Mouse (Mus musculus) liver, postnatal 0 days (tissue): ENCODE data around the gene Ctss. TPM values are rescaled to one million over a fixed set of nuclear protein-coding genes. Genes with fewer than 3 reads are reported as not detected.

Source experiments
- ATAC-seq: fragments of 200-750 bp; cut with Nextera tagmentation; 2 replicates; pipeline ENCODE4 v1.8.0; 2017; ENCODE audit warnings: mild to moderate bottlenecking, moderate library complexity
- DNase-seq: peaks from one replicate; pipeline ENCODE4 v3.0.0-alpha.2; 2016
- H3K27ac ChIP-seq: fragments of 300-500 bp; sonication (generic); 2 replicates; pipeline ENCODE4 v1.5.1; 2014; ENCODE audit warnings: antibody characterized with exemption, moderate library complexity, mild to moderate bottlenecking, low read depth
- H3K27me3 ChIP-seq: fragments of 300-500 bp; sonication (generic); 2 replicates; pipeline ENCODE4 v1.6.1; 2014; ENCODE audit warnings: low read length, control low read depth, mixed read lengths; ENCODE audit not compliant: insufficient read depth
- H3K36me3 ChIP-seq: fragments of 300-500 bp; sonication (generic); replicated peaks from 2 replicates; pipeline ENCODE4 v1.6.1; 2014; ENCODE audit warnings: mild to moderate bottlenecking, control low read depth, low read length, moderate library complexity, mixed read lengths; ENCODE audit not compliant: insufficient read depth
- H3K4me1 ChIP-seq: fragments of 300-500 bp; sonication (generic); 2 replicates; pipeline ENCODE4 v1.6.1; 2014; ENCODE audit warnings: antibody characterized with exemption, mild to moderate bottlenecking, control low read depth; ENCODE audit not compliant: insufficient read depth
- H3K4me2 ChIP-seq: fragments of 300-500 bp; sonication (generic); 2 replicates; pipeline ENCODE4 v1.6.1; 2014; ENCODE audit warnings: low read depth, mild to moderate bottlenecking, low read length, moderate library complexity, mixed read lengths
- H3K4me3 ChIP-seq: fragments of 300-500 bp; sonication (generic); 2 replicates; pipeline ENCODE4 v1.5.1; 2014; ENCODE audit warnings: low read depth, low read length
- H3K9ac ChIP-seq: fragments of 300-500 bp; sonication (generic); replicated peaks from 2 replicates; pipeline ENCODE4 v1.6.1; 2014; ENCODE audit warnings: mild to moderate bottlenecking, moderate library complexity
- H3K9me3 ChIP-seq: fragments of 300-500 bp; sonication (generic); 2 replicates; pipeline ENCODE4 v1.6.1; 2016; ENCODE audit warnings: mild to moderate bottlenecking, control low read depth, low read length, mixed read lengths
- CTCF ChIP-seq: sonication (generic); IDR thresholded peaks from 2 replicates; pipeline ENCODE4 v1.5.1; 2016; ENCODE audit warnings: antibody characterized with exemption, low read depth
- EP300 ChIP-seq: IDR thresholded peaks from 2 replicates; pipeline ENCODE4 v1.6.1; 2016; ENCODE audit warnings: antibody characterized with exemption, low read depth, mild to moderate bottlenecking
- WGBS: fragments of 180-500 bp; shearing (Covaris S2); extraction: QIAGEN DNeasy Blood & Tissue Kit; methylation state at CpG from one replicate; pipeline ENCODE4 v1.1.7; 2014; ENCODE audit not compliant: insufficient replicate concordance; 5-methylcytosine and 5-hydroxymethylcytosine counted together
- polyA plus RNA-seq: library from polyadenylated mRNA; unstranded; fragments of >200 nt; fragmentation: Nextera tagmentation; extraction: Ambion mirVana; gene quantifications from 2 replicates; pipeline ENCODE4 v1.2.1, GENCODE M21; 2015

The Ctss gene
- polyA plus RNA-seq, 1 experiment from 2014 or later: 92.8 TPM

- peaks cover 40% of the 10 kb centered on the region for H3K4me1 ChIP-seq
- TF ChIP-seq EP300: peak; percentile 95
- no peak for TF ChIP-seq CTCF
- 36% methylated on average over 3 of the region's 3 CpGs for WGBS
- H3K9ac ChIP-seq: 0 out of 2 replicates have a peak overlapping the region, but pooled peaks have one; percentile 18
- H3K9me3 ChIP-seq: no peaks in the 10 kb centered on the region
- H3K27ac ChIP-seq: peak overlapping the region; percentile 67
- DNase-seq (peak; percentile 49), ATAC-seq (peak; percentile 64)
- no peaks in the 10 kb centered on the region for H3K27me3 ChIP-seq
- H3K36me3 ChIP-seq: no peaks in the 10 kb centered on the region
- no peak overlapping the region for H3K4me3 ChIP-seq
- peak overlapping the region; percentile 61 for H3K4me2 ChIP-seq
Observed at GRCm38 (mm10) chr3:95516614-95517041, 10.0 kb upstream of the Ctss start.

DNA sequence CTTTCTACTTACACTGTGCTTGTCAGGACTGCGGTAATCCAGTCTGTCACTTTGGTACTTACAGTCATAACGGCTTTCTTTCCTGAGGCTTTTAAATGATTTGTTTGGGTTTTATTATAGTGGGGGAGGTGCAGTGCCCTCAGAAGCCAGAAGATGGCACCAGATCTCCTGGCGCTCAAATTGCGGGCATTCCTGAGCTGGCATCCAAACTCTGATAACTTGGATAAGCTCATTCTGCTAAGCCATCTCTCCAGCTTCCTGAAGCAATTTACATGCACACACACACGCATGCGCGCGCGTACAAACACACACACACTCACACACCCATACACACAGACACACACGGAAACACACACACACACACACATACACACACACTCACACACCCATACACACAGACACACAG lies 9.1 kb upstream of the Ctss start:
- DNase-seq: peak; percentile 83
- WGBS: 28% methylated on average over 10 of the region's 10 CpGs
- Histone ChIP-seq H3K4me2 (peak overlapping the region; percentile 61), H3K9ac (no peak overlapping the region), H3K27me3 (no peaks in the 10 kb centered on the region), H3K9me3 (no peaks in the 10 kb centered on the region), H3K4me1 (peaks cover 41% of the 10 kb centered on the region), H3K4me3 (no peak overlapping the region), H3K27ac (peak overlapping the region; percentile 67), H3K36me3 (no peaks in the 10 kb centered on the region)
- TF ChIP-seq CTCF (peak; percentile 97), EP300 (peak; percentile 63; the same call in 1 of the 2 replicates)
- ATAC-seq: peak; percentile 26

GRCm38 (mm10) chr3:95518891-95519290 lies 7.7 kb upstream of the Ctss start:
- DNase-seq: peak; percentile 38
- peak overlapping the region; percentile 69 for H3K27ac ChIP-seq

DNA sequence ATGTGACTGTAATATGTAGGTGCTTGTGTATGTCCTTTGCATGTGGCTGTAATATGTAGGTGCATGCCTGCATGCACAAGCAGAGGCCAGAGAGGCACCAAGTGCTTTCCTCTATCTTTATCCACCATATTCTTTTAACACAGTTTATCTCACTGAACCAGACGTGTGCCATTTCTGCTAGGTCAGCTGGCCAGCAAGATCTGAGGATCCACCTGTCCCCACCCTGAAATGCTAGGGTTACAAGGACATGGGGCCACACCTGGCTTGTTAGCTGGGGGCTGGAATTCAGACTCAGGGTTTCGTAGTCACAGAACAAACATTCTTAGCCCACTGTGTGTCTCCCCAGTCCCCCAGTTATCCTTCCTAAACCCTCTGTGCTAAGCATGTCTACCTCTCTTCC lies 7.3 kb upstream of the Ctss start:
- H3K4me2 ChIP-seq: peak overlapping the region; percentile 46
- H3K36me3 ChIP-seq: no peaks in the 10 kb centered on the region
- H3K9ac ChIP-seq: peak overlapping the region; percentile 55; the same call in 1 of the 2 replicates
- no peak overlapping the region for H3K4me3 ChIP-seq
- TF ChIP-seq EP300: peak; percentile 99
- TF ChIP-seq CTCF: 0 out of 2 replicates have a peak, but pooled peaks have one; percentile 8
- H3K27me3 ChIP-seq: no peaks in the 10 kb centered on the region
- no peaks in the 10 kb centered on the region for H3K9me3 ChIP-seq
- DNase-seq: peak; percentile 61
- H3K4me1 ChIP-seq: peaks cover 49% of the 10 kb centered on the region
- WGBS: 42% methylated on average over 2 of the region's 2 CpGs
- peak; percentile 86 for ATAC-seq
- H3K27ac ChIP-seq: peak overlapping the region; percentile 69

More at GRCm38 (mm10) chr3:95518891-95519290, 7.7 kb upstream of the Ctss start:
- Histone ChIP-seq H3K9me3 (no peaks in the 10 kb centered on the region), H3K36me3 (no peaks in the 10 kb centered on the region), H3K4me2 (peak overlapping the region; percentile 46), H3K4me3 (no peak overlapping the region), H3K9ac (peak overlapping the region; percentile 35; the same call in 1 of the 2 replicates), H3K27me3 (no peaks in the 10 kb centered on the region), H3K4me1 (peaks cover 49% of the 10 kb centered on the region)
- TF ChIP-seq CTCF (no peak), EP300 (no peak)
- 38% methylated on average over 7 of the region's 7 CpGs for WGBS
- peak; percentile 50 for ATAC-seq

- no peak overlapping the region for H3K9ac ChIP-seq
Observed at GRCm38 (mm10) chr3:95520100-95520499, 6.5 kb upstream of the Ctss start.

DNA sequence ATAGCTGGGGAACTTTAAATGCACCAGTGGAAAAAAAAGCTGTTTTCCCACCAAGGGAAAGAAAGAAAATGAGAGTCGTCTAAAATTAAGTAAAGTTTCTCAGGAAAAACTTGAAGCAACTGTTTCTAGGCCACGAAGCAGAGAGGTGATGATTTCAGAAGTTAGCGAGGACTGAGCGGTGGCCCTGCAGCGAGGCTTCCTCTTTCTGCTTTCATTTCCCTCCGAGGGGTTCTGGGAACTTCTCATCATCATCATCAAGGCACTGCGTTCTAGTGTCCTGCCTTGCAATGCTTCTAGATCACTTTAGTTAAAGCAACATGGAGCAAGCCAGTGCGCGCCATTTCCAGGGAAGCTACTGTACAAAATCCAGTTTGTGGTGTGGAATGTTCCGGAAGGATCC lies 5.4 kb upstream of the Ctss start:
- no peak for DNase-seq
- 36% methylated on average over 10 of the region's 10 CpGs for WGBS
- Histone ChIP-seq H3K27ac (peak overlapping the region; percentile 73), H3K9me3 (no peaks in the 10 kb centered on the region), H3K9ac (no peak overlapping the region), H3K27me3 (no peaks in the 10 kb centered on the region), H3K36me3 (no peaks in the 10 kb centered on the region), H3K4me3 (no peak overlapping the region), H3K4me1 (peaks cover 46% of the 10 kb centered on the region), H3K4me2 (peak overlapping the region; percentile 36)
- 0 out of 2 replicates have a peak, but pooled peaks have one; percentile 13 for TF ChIP-seq EP300
- TF ChIP-seq CTCF: no peak
- no peak for ATAC-seq

More at GRCm38 (mm10) chr3:95520100-95520499, 6.5 kb upstream of the Ctss start:
- 87% methylated on average over 3 of the region's 3 CpGs for WGBS
- peak overlapping the region; percentile 73 for H3K27ac ChIP-seq
- peaks cover 49% of the 10 kb centered on the region for H3K4me1 ChIP-seq
- no peak for TF ChIP-seq CTCF
- no peak for TF ChIP-seq EP300
- DNase-seq (no peak), ATAC-seq (no peak)
- H3K36me3 ChIP-seq: no peaks in the 10 kb centered on the region
- no peak overlapping the region for H3K4me2 ChIP-seq
- H3K27me3 ChIP-seq: no peaks in the 10 kb centered on the region
- no peaks in the 10 kb centered on the region for H3K9me3 ChIP-seq
- H3K4me3 ChIP-seq: no peak overlapping the region
